Mouse (Mus musculus) forebrain, embryonic 11.5 days (tissue): ENCODE results near the gene Olfr1377. TPM values are rescaled to one million over a fixed set of nuclear protein-coding genes. Genes with fewer than 3 reads are reported as not detected.
"Not testable (repeated sequence)": the region's sequence is repeated elsewhere in the genome, so short reads cannot be mapped to it uniquely, and the experiment has no call there.

ENCODE experiments used
- ATAC-seq: fragments of 200-750 bp; cut with Nextera tagmentation; replicated peaks from 2 replicates; pipeline ENCODE4 v1.8.0; 2017; ENCODE audit warnings: moderate TSS enrichment; ENCODE audit not compliant: low FRiP score
- DNase-seq: peaks from one replicate; pipeline ENCODE4 v3.0.0-alpha.2; 2017; ENCODE audit warnings: low spot score
- H3K27ac ChIP-seq: fragments of 300-500 bp; sonication (generic); 2 replicates; pipeline ENCODE4 v1.5.1; 2014; ENCODE audit warnings: low read depth, low read length
- H3K27me3 ChIP-seq: fragments of 300-500 bp; sonication (generic); 2 replicates; pipeline ENCODE4 v1.6.1; 2014; ENCODE audit warnings: mild to moderate bottlenecking, low read length, mixed read lengths; ENCODE audit not compliant: control insufficient read depth, insufficient read depth
- H3K36me3 ChIP-seq: fragments of 300-500 bp; sonication (generic); 2 replicates; pipeline ENCODE4 v1.6.1; 2014; ENCODE audit warnings: mild to moderate bottlenecking, low read length, moderate library complexity, mixed read lengths; ENCODE audit not compliant: control insufficient read depth, insufficient read depth
- H3K4me1 ChIP-seq: fragments of 300-500 bp; sonication (generic); replicated peaks from 2 replicates; pipeline ENCODE4 v1.6.1; 2014; ENCODE audit warnings: low read length, mixed read lengths; ENCODE audit not compliant: control insufficient read depth, insufficient read depth
- H3K4me2 ChIP-seq: fragments of 300-500 bp; sonication (generic); 2 replicates; pipeline ENCODE4 v1.6.1; 2014; ENCODE audit warnings: low read depth, mild to moderate bottlenecking, low read length, moderate library complexity, mixed read lengths; ENCODE audit not compliant: severe bottlenecking
- H3K4me3 ChIP-seq: fragments of 300-500 bp; sonication (generic); 2 replicates; pipeline ENCODE4 v1.5.1; 2014; ENCODE audit warnings: low read depth, low read length
- H3K9ac ChIP-seq: fragments of 300-500 bp; sonication (generic); 2 replicates; pipeline ENCODE4 v1.6.1; 2014; ENCODE audit warnings: low read length
- H3K9me3 ChIP-seq: fragments of 300-500 bp; sonication (generic); 2 replicates; pipeline ENCODE4 v1.6.1; 2016; ENCODE audit warnings: low read length, mixed read lengths; ENCODE audit not compliant: control insufficient read depth
- WGBS: fragments of 180-500 bp; shearing (Covaris S2); extraction: QIAGEN DNeasy Blood & Tissue Kit; methylation state at CpG from one replicate; pipeline ENCODE4 v1.1.7; 2014; 5-methylcytosine and 5-hydroxymethylcytosine counted together
- polyA plus RNA-seq: library from polyadenylated mRNA; unstranded; fragments of >200 nt; fragmentation: Nextera tagmentation; extraction: Ambion mirVana; gene quantifications from 2 replicates; pipeline ENCODE4 v1.2.1, GENCODE M21; 2014

Gene Olfr1377
- polyA plus RNA-seq, 1 experiment from 2014 or later, result not detected

GRCm38 (mm10) chr11:51032851-51033250 is 51.1 kb downstream of the Olfr1377 start:
- H3K4me1 ChIP-seq, result no peaks in the 10 kb centered on the region
- no peaks in the 10 kb centered on the region for H3K36me3 ChIP-seq
- no peak overlapping the region for H3K4me3 ChIP-seq
- DNase-seq (no peak), ATAC-seq (no peak)
- H3K9ac ChIP-seq, result no peak overlapping the region
- no peak overlapping the region for H3K27ac ChIP-seq
- no peaks in the 10 kb centered on the region for H3K27me3 ChIP-seq
- WGBS, result 13% methylated on average over 1 of the region's 1 CpGs
- no peak overlapping the region for H3K4me2 ChIP-seq
- H3K9me3 ChIP-seq, result no peaks in the 10 kb centered on the region

GRCm38 (mm10) chr11:51034141-51034540 is 52.4 kb downstream of the Olfr1377 start:
- ATAC-seq, H3K27ac ChIP-seq, H3K9ac ChIP-seq, H3K4me1 ChIP-seq, H3K4me3 ChIP-seq, H3K36me3 ChIP-seq, H3K9me3 ChIP-seq, H3K27me3 ChIP-seq, DNase-seq, H3K4me2 ChIP-seq: not testable (repeated sequence)

GRCm38 (mm10) chr11:51035951-51036350 is 54.2 kb downstream of the Olfr1377 start:
- no peak for ATAC-seq
- H3K9me3 ChIP-seq, result no peaks in the 10 kb centered on the region
- no peaks in the 10 kb centered on the region for H3K36me3 ChIP-seq
- 91% methylated on average over 2 of the region's 2 CpGs for WGBS
- H3K9ac ChIP-seq, result no peak overlapping the region
- H3K4me1 ChIP-seq, result no peaks in the 10 kb centered on the region
- no peak overlapping the region for H3K4me3 ChIP-seq
- H3K27ac ChIP-seq, result no peak overlapping the region
- H3K4me2 ChIP-seq, result no peak overlapping the region
- H3K27me3 ChIP-seq, result no peaks in the 10 kb centered on the region
- DNase-seq, result no peak

Other genes with a start within 250 kb of the Olfr1377 start
- gene Zfp354c, start 154.2 kb upstream of the Olfr1377 start, polyA plus RNA-seq, result 37.7 and 41.7 TPM in 2 replicates
- 0.79 and 1.3 TPM in 2 replicates for gene Zfp879, start 140.4 kb upstream of the Olfr1377 start, polyA plus RNA-seq
- gene Grm6, start 131.3 kb upstream of the Olfr1377 start, polyA plus RNA-seq, result not detected in 2 replicates
- 15.5 and 17.1 TPM in 2 replicates for gene Zfp454, start 94.3 kb upstream of the Olfr1377 start, polyA plus RNA-seq
- 33.6 and 35.6 TPM in 2 replicates for gene Zfp2, start 65.8 kb upstream of the Olfr1377 start, polyA plus RNA-seq
- gene Zfp354b, start 50.3 kb upstream of the Olfr1377 start, polyA plus RNA-seq, result 1.0 and 1.9 TPM in 2 replicates
- not detected in 2 replicates for gene 4933414I15Rik, start 38.2 kb upstream of the Olfr1377 start, polyA plus RNA-seq
- gene Prop1, start 28.2 kb upstream of the Olfr1377 start, polyA plus RNA-seq, result not detected in 2 replicates
- gene Olfr1378, start 15.4 kb upstream of the Olfr1377 start, polyA plus RNA-seq, result not detected in 2 replicates
- gene Olfr51, start 21.6 kb downstream of the Olfr1377 start, polyA plus RNA-seq, result not detected in 2 replicates
- not detected in 2 replicates for gene Olfr54, start 32.3 kb downstream of the Olfr1377 start, polyA plus RNA-seq
- gene Olfr1375, start 66.1 kb downstream of the Olfr1377 start, polyA plus RNA-seq, result not detected in 2 replicates
- 9.7 and 11.6 TPM in 2 replicates for gene Zfp354a, start 77.3 kb downstream of the Olfr1377 start, polyA plus RNA-seq
- gene Gm12569, start 238.5 kb downstream of the Olfr1377 start, polyA plus RNA-seq, result not detected in 2 replicates